Mouse (Mus musculus) kidney, adult 2 months (tissue): ENCODE measurements around the gene Gm28635. TPM values are rescaled to one million over a fixed set of nuclear protein-coding genes. Genes with fewer than 3 reads are reported as not detected.
A peak's percentile ranks its signal among the peaks of the same experiment; 100 is the strongest.

Experiments
- DNase-seq: peaks from one replicate; pipeline ENCODE4 v3.0.0; 2021
- H3K27ac ChIP-seq: fragments of 200-500 bp; 2 replicates; pipeline ENCODE4 v1.5.1; 2012; ENCODE audit warnings: low read depth, low read length, control low read depth, inconsistent platforms; ENCODE audit not compliant: insufficient read depth
- H3K27me3 ChIP-seq: fragments of 200-500 bp; replicated peaks from 2 replicates; pipeline ENCODE4 v1.6.1; 2012; ENCODE audit warnings: mild to moderate bottlenecking, moderate library complexity, low read length, inconsistent platforms; ENCODE audit not compliant: control insufficient read depth, insufficient read depth
- H3K36me3 ChIP-seq: fragments of 200-500 bp; 2 replicates; pipeline ENCODE4 v1.6.1; 2012; ENCODE audit warnings: mild to moderate bottlenecking, moderate library complexity, low read length, inconsistent platforms; ENCODE audit not compliant: control insufficient read depth, insufficient read depth
- H3K4me1 ChIP-seq: fragments of 200-500 bp; 2 replicates; pipeline ENCODE4 v1.6.1; 2011; ENCODE audit warnings: low read length; ENCODE audit not compliant: control insufficient read depth, insufficient read depth
- H3K4me3 ChIP-seq: fragments of 200-500 bp; 2 replicates; pipeline ENCODE4 v1.5.1; 2011; ENCODE audit warnings: mild to moderate bottlenecking, low read depth, low read length, control low read depth; ENCODE audit not compliant: insufficient read depth
- CTCF ChIP-seq: fragments of 200-500 bp; conservative IDR thresholded peaks from 2 replicates; pipeline ENCODE4 v1.5.1; 2011; ENCODE audit warnings: low read depth, mild to moderate bottlenecking, control low read depth, low read length, moderate library complexity, mixed read lengths; ENCODE audit not compliant: insufficient read depth, insufficient read length
- POLR2A ChIP-seq: fragments of 200-500 bp; IDR thresholded peaks from one replicate; pipeline ENCODE4 v1.6.1; 2011; ENCODE audit warnings: low read depth, low read length, control low read depth
- WGBS: fragments of 180-500 bp; shearing (Covaris S2); methylation state at CpG from one replicate; pipeline ENCODE4 v1.1.7; 2018; 5-methylcytosine and 5-hydroxymethylcytosine counted together
- polyA plus RNA-seq: library from polyadenylated mRNA; depleted of rRNA; stranded (reverse); fragments of >200 nt; gene quantifications from 2 replicates; pipeline ENCODE4 v1.2.3, GENCODE M21; 2012

Gene Gm28635
- polyA plus RNA-seq, 1 experiment: not detected

- DNase-seq: peak; percentile 66
- H3K36me3 ChIP-seq: no peaks in the 10 kb centered on the region
- H3K4me1 ChIP-seq: peaks cover 62% of the 10 kb centered on the region
- peak overlapping the region; percentile 94 for H3K27ac ChIP-seq
- no peak overlapping the region for H3K4me3 ChIP-seq
- 9% methylated on average over 7 of the region's 7 CpGs for WGBS
- H3K27me3 ChIP-seq: no peaks in the 10 kb centered on the region
- no peak for TF ChIP-seq CTCF
- TF ChIP-seq POLR2A: no peak
These were observed 40.2 kb downstream of the Gm28635 start for GRCm38 (mm10) chr2:84637452-84638165.

GRCm38 (mm10) chr2:84636231-84636741 is 41.6 kb downstream of the Gm28635 start:
- TF ChIP-seq CTCF: no peak
- TF ChIP-seq POLR2A: no peak
- Histone ChIP-seq H3K4me3 (no peak overlapping the region), H3K36me3 (no peaks in the 10 kb centered on the region), H3K27me3 (no peaks in the 10 kb centered on the region), H3K4me1 (peaks cover 62% of the 10 kb centered on the region), H3K27ac (peak overlapping the region; percentile 100)
- 5% methylated on average over 8 of the region's 8 CpGs for WGBS
- DNase-seq: peak; percentile 88

GRCm38 (mm10) chr2:84635611-84636010 is 42.2 kb downstream of the Gm28635 start:
- peak overlapping the region; percentile 100 for H3K27ac ChIP-seq
- TF ChIP-seq POLR2A (no peak), CTCF (no peak)
- no peak overlapping the region for H3K4me3 ChIP-seq
- no peaks in the 10 kb centered on the region for H3K36me3 ChIP-seq
- 2% methylated on average over 2 of the region's 2 CpGs for WGBS
- H3K4me1 ChIP-seq: peaks cover 56% of the 10 kb centered on the region
- no peaks in the 10 kb centered on the region for H3K27me3 ChIP-seq
- DNase-seq: peak; percentile 99

- Histone ChIP-seq H3K36me3 (no peaks in the 10 kb centered on the region), H3K4me3 (no peak overlapping the region), H3K4me1 (peaks cover 56% of the 10 kb centered on the region), H3K27ac (peak overlapping the region; percentile 100), H3K27me3 (no peaks in the 10 kb centered on the region)
- WGBS: 20% methylated on average over 4 of the region's 4 CpGs
- TF ChIP-seq CTCF: 0 out of 2 replicates have a peak, but pooled peaks have one; percentile 7
- TF ChIP-seq POLR2A: no peak
- DNase-seq: no peak
These were observed 42.8 kb downstream of the Gm28635 start for GRCm38 (mm10) chr2:84634934-84635482.

- 43% methylated on average over 4 of the region's 4 CpGs for WGBS
- Histone ChIP-seq H3K36me3 (no peaks in the 10 kb centered on the region; the same call in 1 of the 2 replicates), H3K4me3 (no peak overlapping the region), H3K27me3 (no peaks in the 10 kb centered on the region), H3K4me1 (peaks cover 57% of the 10 kb centered on the region), H3K27ac (peak overlapping the region; percentile 100)
- no peak for DNase-seq
- TF ChIP-seq POLR2A (no peak), CTCF (no peak)
These were observed 43.8 kb downstream of the Gm28635 start for GRCm38 (mm10) chr2:84634006-84634405.

GRCm38 (mm10) chr2:84632999-84633398 is 44.8 kb downstream of the Gm28635 start:
- peaks cover 60% of the 10 kb centered on the region for H3K4me1 ChIP-seq
- H3K27ac ChIP-seq: peak overlapping the region; percentile 98
- WGBS: 10% methylated on average over 3 of the region's 3 CpGs
- no peaks in the 10 kb centered on the region; the same call in 1 of the 2 replicates for H3K36me3 ChIP-seq
- no peak for TF ChIP-seq POLR2A
- TF ChIP-seq CTCF: no peak
- peak; percentile 55 for DNase-seq
- H3K4me3 ChIP-seq: no peak overlapping the region
- no peaks in the 10 kb centered on the region for H3K27me3 ChIP-seq

GRCm38 (mm10) chr2:84632001-84632400 is 45.8 kb downstream of the Gm28635 start:
- no peak for DNase-seq
- TF ChIP-seq CTCF: no peak
- TF ChIP-seq POLR2A: no peak
- WGBS: 91% methylated on average over 1 of the region's 1 CpGs

More at GRCm38 (mm10) chr2:84632001-84632400, 45.8 kb downstream of the Gm28635 start:
- H3K4me3 ChIP-seq: no peak overlapping the region
- no peaks in the 10 kb centered on the region; the same call in 1 of the 2 replicates for H3K36me3 ChIP-seq
- H3K4me1 ChIP-seq: peaks cover 55% of the 10 kb centered on the region
- peak overlapping the region; percentile 98 for H3K27ac ChIP-seq
- no peaks in the 10 kb centered on the region for H3K27me3 ChIP-seq
